Mouse (Mus musculus): Measurements from ENCODE around the gene Gtf2a2. TPM values are rescaled to one million over a fixed set of nuclear protein-coding genes. Genes with fewer than 3 reads are reported as not detected.

Gene Gtf2a2
- polyA plus RNA-seq, 1 experiment from 2014 or later: 200 TPM

Other genes with a start within 250 kb of the Gtf2a2 start
- 102 and 106 TPM in 2 replicates for gene Bnip2, start 23.1 kb upstream of the Gtf2a2 start, polyA plus RNA-seq (2016; fragmentation: Nextera tagmentation; extraction: Ambion mirVana)
- gene Gcnt3, start 25.5 kb downstream of the Gtf2a2 start, polyA plus RNA-seq (2016; fragmentation: Nextera tagmentation; extraction: Ambion mirVana): not detected in 2 replicates
- gene Fam81a, start 130.0 kb downstream of the Gtf2a2 start, polyA plus RNA-seq (2016; fragmentation: Nextera tagmentation; extraction: Ambion mirVana): 6.1 and 8.5 TPM in 2 replicates
- 12.1 and 12.6 TPM in 2 replicates for gene Myo1e, start 194.8 kb downstream of the Gtf2a2 start, polyA plus RNA-seq (2016; fragmentation: Nextera tagmentation; extraction: Ambion mirVana)